Mouse (Mus musculus) midbrain, embryonic 10.5 days (tissue): Measurements from ENCODE around the gene Gm20388. TPM values are rescaled to one million over a fixed set of nuclear protein-coding genes. Genes with fewer than 3 reads are reported as not detected.
A peak's percentile ranks its signal among the peaks of the same experiment; 100 is the strongest.

Experiments used
- DNase-seq: peaks from one replicate; pipeline ENCODE4 v3.0.0-alpha.2; 2017; ENCODE audit warnings: low spot score
- H3K27ac ChIP-seq: fragments of 300-500 bp; sonication (generic); replicated peaks from 2 replicates; pipeline ENCODE4 v1.5.1; 2016; ENCODE audit warnings: mild to moderate bottlenecking
- H3K27me3 ChIP-seq: fragments of 300-500 bp; sonication (generic); 2 replicates; pipeline ENCODE4 v1.6.1; 2016; ENCODE audit warnings: low read depth, mild to moderate bottlenecking; ENCODE audit not compliant: poor library complexity, severe bottlenecking
- H3K36me3 ChIP-seq: fragments of 300-500 bp; sonication (generic); 2 replicates; pipeline ENCODE4 v1.6.1; 2016; ENCODE audit warnings: mild to moderate bottlenecking, moderate library complexity
- H3K4me1 ChIP-seq: fragments of 300-500 bp; sonication (generic); 2 replicates; pipeline ENCODE4 v1.6.1; 2016
- H3K4me3 ChIP-seq: fragments of 300-500 bp; sonication (generic); 2 replicates; pipeline ENCODE4 v1.5.1; 2016; ENCODE audit warnings: mild to moderate bottlenecking, moderate library complexity
- H3K9me3 ChIP-seq: fragments of 300-500 bp; sonication (generic); replicated peaks from 2 replicates; pipeline ENCODE4 v1.6.1; 2016; ENCODE audit warnings: mild to moderate bottlenecking
- WGBS: fragments of 180-500 bp; shearing (Covaris S2); methylation state at CpG from one replicate; pipeline ENCODE4 v1.1.7; 2016; 5-methylcytosine and 5-hydroxymethylcytosine counted together
- polyA plus RNA-seq: library from polyadenylated mRNA; unstranded; fragments of >200 nt; fragmentation: Nextera tagmentation; extraction: Ambion mirVana; gene quantifications from 2 replicates; pipeline ENCODE4 v1.2.1, GENCODE M21; 2016

The Gm20388 gene
- polyA plus RNA-seq, 1 experiment from 2014 or later: 7.1 TPM

DNA sequence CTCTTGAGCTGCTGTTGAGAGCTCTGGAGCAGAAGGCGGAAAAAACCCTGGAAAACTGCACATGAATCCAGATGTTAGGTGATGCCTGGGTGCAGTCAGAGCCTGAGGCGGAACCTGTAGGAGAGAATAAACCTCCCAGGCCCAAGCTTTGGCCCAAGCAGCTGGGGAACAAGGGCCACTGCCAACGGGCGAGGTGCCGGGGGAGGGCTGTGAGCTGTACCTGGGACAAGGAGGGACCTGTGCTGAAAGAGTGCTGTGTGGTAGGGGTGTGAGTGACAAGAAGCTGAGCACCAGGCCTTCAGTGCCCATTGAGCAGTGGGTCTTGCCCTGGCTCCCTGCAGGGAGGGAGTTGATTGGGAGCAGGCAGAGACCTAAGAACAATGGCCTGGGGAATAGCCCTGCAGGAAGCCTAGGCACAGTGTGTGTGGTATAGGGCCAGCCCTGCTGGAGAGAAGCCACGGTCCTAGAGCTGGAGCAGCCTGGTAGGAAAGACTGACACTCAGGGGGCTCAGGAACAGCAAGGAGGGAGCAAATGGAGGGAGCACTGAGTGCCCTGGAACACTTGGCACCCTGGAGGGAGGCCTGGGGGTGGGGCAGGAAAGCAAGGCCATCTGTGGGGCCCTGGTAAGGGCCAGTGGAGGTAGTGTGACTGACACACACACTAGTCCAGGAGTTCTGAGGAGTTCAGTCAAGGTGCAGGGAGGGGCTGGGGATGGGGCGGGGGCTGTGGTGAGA is 2056.2 kb downstream of the Gm20388 start:
- DNase-seq: no peak
- 38% methylated on average over 7 of the region's 7 CpGs for WGBS
- H3K4me3 ChIP-seq: no peak overlapping the region
- H3K27ac ChIP-seq: peak overlapping the region; percentile 42
- H3K36me3 ChIP-seq: peaks cover 15% of the 10 kb centered on the region
- peaks cover 43% of the 10 kb centered on the region for H3K4me1 ChIP-seq
- H3K9me3 ChIP-seq: no peaks in the 10 kb centered on the region
- H3K27me3 ChIP-seq: no peaks in the 10 kb centered on the region

DNA sequence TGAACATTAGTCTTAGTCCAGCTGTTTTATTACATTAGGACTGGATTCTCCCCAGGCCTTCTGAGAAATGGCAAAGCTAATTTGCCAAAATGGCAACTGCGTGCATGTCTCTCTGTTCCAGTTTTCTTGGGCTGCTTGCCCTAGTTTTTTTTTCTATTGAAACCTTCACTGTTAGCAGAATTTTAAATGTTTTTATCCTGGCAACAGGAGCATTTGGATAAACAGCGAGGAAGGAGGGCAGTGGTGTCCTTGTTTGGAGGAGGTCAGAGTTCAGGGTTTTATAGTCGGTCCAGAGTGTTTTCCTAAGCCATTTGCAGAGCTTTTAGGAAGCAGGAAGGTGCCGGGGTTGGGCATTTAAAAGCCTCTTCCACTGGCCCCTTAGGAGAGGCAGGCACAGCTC is 2057.3 kb downstream of the Gm20388 start:
- peaks cover 18% of the 10 kb centered on the region for H3K36me3 ChIP-seq
- peaks cover 43% of the 10 kb centered on the region for H3K4me1 ChIP-seq
- no peak overlapping the region for H3K4me3 ChIP-seq
- no peak overlapping the region for H3K27ac ChIP-seq
- H3K9me3 ChIP-seq: no peaks in the 10 kb centered on the region
- WGBS: 45% methylated on average over 4 of the region's 4 CpGs
- DNase-seq: no peak
- no peaks in the 10 kb centered on the region for H3K27me3 ChIP-seq

DNA sequence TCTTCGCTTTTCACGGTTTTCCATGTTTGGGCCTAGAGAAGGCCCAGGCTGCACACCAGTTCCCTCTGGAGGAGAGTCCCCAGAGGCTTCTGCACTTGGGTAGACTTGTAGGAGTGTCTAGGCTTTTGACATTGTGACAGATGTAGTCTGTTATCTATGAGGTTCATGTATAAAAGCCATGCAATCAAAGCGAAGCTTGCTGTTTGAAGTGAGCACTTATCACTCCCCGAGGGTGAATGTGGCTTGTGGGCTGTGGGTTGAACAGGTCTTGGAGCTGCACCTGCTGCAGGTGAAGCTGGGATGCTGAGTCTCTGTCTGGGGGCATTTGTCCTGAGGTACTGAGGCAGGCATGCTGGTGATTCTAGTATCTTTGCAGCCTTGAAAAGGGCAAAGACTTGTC is 2057.9 kb downstream of the Gm20388 start:
- WGBS: 88% methylated on average over 4 of the region's 4 CpGs
- H3K9me3 ChIP-seq: no peaks in the 10 kb centered on the region
- H3K27me3 ChIP-seq: no peaks in the 10 kb centered on the region
- peaks cover 43% of the 10 kb centered on the region for H3K4me1 ChIP-seq
- H3K36me3 ChIP-seq: peaks cover 17% of the 10 kb centered on the region
- no peak overlapping the region for H3K27ac ChIP-seq
- no peak for DNase-seq
- H3K4me3 ChIP-seq: no peak overlapping the region

DNA sequence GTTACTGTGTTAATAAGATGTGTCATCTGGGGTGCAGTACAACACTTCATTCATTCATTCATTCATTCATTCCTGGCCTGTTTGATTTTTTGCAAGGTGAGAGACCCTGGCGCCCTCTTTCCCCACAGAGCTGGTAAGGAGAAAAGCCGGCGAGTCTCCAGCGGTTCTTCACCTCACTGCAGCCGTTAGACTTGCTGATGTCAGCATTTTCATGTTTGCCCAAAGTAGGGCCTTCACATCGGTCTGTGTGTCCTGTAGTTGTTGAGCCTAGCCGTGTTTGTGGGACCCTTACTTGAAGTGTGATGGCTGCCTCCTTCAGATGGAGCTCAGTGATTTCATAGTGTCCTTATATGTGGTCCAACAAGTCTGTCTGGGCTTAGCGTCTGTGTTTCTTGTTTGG is 2059.6 kb downstream of the Gm20388 start:
- Histone ChIP-seq H3K9me3 (no peaks in the 10 kb centered on the region), H3K36me3 (peaks cover 24% of the 10 kb centered on the region), H3K4me3 (no peak overlapping the region), H3K4me1 (peaks cover 43% of the 10 kb centered on the region), H3K27me3 (no peaks in the 10 kb centered on the region), H3K27ac (0 out of 2 replicates have a peak overlapping the region, but pooled peaks have one; percentile 59)
- 94% methylated on average over 8 of the region's 8 CpGs for WGBS
- DNase-seq: no peak

DNA sequence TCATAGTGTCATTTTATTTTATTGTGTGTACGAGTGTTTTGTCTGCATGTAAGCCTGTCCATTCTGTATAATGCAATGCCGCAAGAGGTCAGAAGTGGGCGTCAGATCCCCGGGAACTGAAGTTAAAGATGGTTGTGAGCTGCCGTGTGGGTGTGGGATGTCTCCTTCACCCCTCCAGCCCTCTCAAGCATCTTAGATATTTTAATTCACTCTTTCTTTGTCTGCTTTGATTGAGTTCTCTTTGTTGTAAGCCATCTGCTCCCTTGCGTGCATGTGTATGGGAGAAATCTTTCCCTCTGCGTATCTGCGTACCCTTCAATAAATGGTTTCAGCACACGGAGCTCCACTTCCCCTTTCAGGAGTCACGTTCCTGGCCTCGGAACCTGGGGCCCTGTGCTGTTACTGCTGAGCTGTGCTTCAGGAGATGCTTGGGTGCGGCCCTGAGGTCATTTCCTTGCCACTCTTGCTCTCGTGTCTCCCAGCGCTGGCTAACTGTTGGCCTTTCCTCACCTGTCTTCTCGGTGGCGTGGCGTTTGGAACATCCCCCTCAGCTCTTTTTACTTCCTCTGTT is 2060.9 kb downstream of the Gm20388 start:
- Histone ChIP-seq H3K9me3 (no peaks in the 10 kb centered on the region), H3K36me3 (peaks cover 37% of the 10 kb centered on the region), H3K4me1 (peaks cover 36% of the 10 kb centered on the region), H3K4me3 (no peak overlapping the region), H3K27ac (peak overlapping the region; percentile 30), H3K27me3 (no peaks in the 10 kb centered on the region)
- DNase-seq: no peak
- 86% methylated on average over 17 of the region's 17 CpGs for WGBS

DNA sequence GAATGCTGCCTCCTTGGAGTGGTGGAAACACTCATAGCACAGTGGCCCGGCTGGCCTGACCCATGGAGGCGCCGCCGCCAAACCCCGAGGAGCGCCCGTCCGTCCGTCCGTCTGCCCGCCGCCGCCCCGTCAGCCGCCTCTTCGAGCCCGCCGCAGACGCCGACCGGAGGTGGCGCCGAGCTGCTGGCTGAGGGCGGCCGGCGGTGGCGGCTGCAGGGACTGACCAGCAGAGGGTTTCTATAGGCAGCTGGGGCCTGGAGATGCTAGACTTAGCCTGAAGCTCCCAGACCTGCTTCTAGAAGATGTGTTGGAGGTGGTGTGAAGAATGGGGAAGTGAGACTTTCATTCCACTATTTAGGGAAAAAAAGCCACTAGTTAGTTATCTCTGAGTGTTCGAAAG is 2063.3 kb downstream of the Gm20388 start:
- H3K4me3 ChIP-seq: no peak overlapping the region
- H3K27ac ChIP-seq: no peak overlapping the region
- no peak for DNase-seq
- no peaks in the 10 kb centered on the region for H3K9me3 ChIP-seq
- peaks cover 57% of the 10 kb centered on the region for H3K36me3 ChIP-seq
- WGBS: 91% methylated on average over 28 of the region's 28 CpGs
- peaks cover 13% of the 10 kb centered on the region for H3K4me1 ChIP-seq
- H3K27me3 ChIP-seq: no peaks in the 10 kb centered on the region

DNA sequence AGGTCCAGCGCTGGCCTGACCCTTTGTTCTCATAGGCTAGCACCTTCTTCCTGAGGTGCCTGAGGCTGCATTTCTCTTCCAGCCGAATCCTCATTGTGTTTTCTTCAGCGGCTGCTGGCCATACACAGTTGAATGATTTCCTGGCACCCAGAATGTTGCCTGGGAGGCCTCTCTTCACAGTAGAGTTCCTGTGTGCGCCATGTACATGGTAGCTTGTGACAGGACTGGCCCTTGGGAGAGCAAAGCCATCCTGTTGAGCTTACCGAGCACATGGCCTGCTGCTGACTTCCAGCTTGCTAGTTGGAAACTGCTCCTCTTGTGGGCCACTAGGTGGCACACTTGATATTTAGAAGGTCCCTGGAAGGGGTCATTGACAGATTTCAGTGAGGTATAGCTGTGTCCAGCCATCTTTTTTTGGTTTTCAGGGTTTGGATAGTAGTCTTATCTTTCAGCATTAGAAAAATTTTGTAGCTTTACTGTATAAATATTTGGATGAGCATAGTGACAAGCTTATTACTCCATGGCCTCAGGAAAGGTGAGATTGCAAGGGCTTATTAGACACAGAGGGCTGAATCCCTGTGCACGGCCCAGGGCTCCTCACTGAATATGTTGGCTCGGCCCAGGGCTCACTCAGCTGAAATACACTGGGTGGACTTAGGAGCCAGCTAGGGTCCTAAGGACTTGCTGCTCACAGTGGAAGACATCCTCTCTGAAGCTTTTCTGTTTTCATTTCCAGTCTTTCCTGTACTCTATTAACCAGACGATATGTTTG is 2067.4 kb downstream of the Gm20388 start:
- Histone ChIP-seq H3K36me3 (peaks cover 87% of the 10 kb centered on the region), H3K4me3 (no peak overlapping the region), H3K27me3 (no peaks in the 10 kb centered on the region), H3K27ac (no peak overlapping the region), H3K4me1 (no peaks in the 10 kb centered on the region), H3K9me3 (no peaks in the 10 kb centered on the region)
- WGBS: 73% methylated on average over 8 of the region's 8 CpGs
- DNase-seq: peak; percentile 24

DNA sequence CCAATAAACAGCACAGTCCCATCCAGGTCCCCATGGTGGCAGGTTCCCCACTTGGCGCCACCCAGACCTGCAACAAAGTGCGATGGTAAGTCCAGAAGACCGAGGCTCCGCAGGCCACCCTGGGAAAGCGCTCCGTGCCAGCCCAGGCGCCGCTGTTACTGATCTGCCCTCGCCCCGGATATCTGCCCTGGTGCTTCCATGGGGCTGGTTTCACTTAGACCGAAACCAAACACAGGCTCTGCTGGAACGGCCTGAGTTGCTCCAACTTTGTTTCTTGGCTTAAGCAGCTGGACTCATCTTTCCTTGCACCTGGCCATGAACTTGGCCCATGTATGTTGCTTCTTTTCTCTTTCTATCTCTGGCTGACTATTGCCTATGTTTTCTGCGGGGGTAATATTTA is 2068.0 kb downstream of the Gm20388 start:
- Histone ChIP-seq H3K36me3 (peaks cover 93% of the 10 kb centered on the region), H3K9me3 (no peaks in the 10 kb centered on the region), H3K27ac (no peak overlapping the region), H3K4me3 (no peak overlapping the region), H3K4me1 (no peaks in the 10 kb centered on the region), H3K27me3 (no peaks in the 10 kb centered on the region)
- WGBS: 96% methylated on average over 13 of the region's 13 CpGs
- DNase-seq: no peak

DNA sequence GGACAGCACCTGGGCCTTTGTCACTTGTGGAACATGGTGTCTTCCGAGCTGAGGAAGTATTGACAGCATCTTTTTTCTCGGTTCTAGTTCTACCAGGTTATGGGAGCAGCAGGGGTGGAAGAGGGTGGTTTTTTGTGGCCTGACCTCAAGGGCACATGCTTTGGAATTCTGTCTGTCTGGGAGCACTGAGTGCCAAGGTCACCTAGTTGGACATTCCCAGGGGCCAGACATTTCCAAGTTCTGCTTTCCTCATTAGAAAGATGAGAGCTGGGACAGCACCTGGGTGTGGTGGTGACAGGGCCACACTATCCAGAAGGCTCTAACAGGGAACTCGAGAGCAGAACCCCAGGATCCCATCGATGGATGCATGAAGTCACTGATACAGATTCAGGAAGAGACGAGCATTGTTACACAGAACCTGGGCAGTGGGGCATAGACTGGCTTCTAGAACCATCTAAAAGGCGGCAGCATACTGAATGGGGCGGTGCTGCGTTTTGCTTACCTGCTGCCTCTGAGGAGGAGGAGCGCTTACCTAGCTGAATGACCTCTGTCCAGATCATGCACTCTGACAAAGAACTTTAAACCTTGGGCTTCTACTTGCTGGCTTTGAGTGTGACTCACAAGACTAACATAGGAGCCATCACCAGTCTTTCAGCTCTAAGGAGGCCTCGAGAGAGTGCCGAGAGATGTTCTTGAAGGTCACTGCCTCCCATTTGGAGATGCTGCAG is 2070.3 kb downstream of the Gm20388 start:
- no peaks in the 10 kb centered on the region for H3K4me1 ChIP-seq
- WGBS: 95% methylated on average over 11 of the region's 11 CpGs
- H3K27ac ChIP-seq: no peak overlapping the region
- H3K4me3 ChIP-seq: no peak overlapping the region
- H3K9me3 ChIP-seq: no peaks in the 10 kb centered on the region
- no peaks in the 10 kb centered on the region for H3K27me3 ChIP-seq
- DNase-seq: no peak
- peaks cover 92% of the 10 kb centered on the region for H3K36me3 ChIP-seq

DNA sequence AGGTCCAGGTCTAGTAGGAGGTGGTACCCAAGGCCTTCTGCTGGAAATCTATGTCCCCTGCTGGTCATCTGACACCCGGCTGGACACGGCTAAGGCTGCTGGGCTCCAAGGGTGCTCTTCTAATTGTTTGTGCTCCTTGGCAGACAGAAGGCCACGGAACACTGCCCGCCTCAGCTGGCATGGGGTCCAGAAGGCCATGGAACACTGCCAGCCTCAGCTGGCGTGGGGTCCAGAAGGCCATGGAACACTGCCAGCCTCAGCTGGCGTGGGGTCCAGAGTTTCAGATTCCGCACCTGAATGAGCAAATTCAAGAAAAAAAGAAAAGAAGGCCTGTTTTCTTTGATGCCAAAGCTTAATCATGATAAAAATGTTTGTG is 2070.9 kb downstream of the Gm20388 start:
- Histone ChIP-seq H3K4me1 (no peaks in the 10 kb centered on the region), H3K36me3 (peaks cover 92% of the 10 kb centered on the region), H3K27ac (no peak overlapping the region), H3K27me3 (no peaks in the 10 kb centered on the region), H3K9me3 (no peaks in the 10 kb centered on the region), H3K4me3 (no peak overlapping the region)
- DNase-seq: no peak
- 96% methylated on average over 7 of the region's 7 CpGs for WGBS

DNA sequence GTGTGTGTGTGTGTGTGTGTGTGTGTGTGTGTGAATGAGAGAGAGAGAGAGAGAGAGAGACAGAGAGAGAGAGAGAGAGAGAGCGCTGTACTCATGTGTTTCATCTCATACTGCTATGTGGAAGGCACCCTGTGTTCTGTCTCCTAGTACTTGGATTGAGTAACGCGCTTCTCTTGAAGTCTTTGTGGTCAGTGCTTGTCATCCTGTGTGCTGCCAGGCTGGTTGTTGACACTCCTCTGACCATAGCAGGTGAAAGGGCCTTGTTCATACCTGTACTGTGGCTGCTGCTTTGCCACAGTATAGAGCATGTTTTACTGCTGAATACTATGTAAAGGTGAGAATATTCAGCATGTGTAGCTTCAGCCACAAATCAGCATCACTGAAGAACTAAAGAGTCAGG is 2075.0 kb downstream of the Gm20388 start:
- Histone ChIP-seq H3K9me3 (no peaks in the 10 kb centered on the region), H3K4me3 (no peak overlapping the region), H3K27ac (no peak overlapping the region), H3K36me3 (peaks cover 99% of the 10 kb centered on the region), H3K27me3 (no peaks in the 10 kb centered on the region), H3K4me1 (no peaks in the 10 kb centered on the region)
- WGBS: 99% methylated on average over 3 of the region's 3 CpGs
- no peak for DNase-seq

DNA sequence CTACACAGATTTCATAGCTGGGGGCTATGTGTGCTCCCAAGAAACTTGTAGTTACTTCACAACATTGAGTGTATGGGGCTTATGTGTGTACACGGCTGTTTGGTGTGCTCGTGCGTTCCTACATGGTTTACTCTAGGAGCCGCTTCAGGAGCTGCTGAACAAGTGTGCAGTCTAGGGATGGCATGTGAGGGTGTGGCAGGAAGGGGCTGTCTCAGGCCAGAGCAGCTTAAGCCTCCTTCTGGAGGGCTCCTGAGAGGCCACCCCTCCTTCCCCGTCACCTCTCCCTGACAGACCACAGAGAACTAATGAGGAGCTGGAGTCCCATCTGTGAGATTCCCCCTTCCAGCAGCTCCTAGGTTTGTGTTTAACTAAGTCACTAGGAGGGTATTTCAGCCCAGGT is 2077.3 kb downstream of the Gm20388 start:
- H3K27ac ChIP-seq: no peak overlapping the region
- no peak for DNase-seq
- no peaks in the 10 kb centered on the region for H3K27me3 ChIP-seq
- WGBS: 97% methylated on average over 5 of the region's 5 CpGs
- H3K36me3 ChIP-seq: peaks cover 99% of the 10 kb centered on the region
- no peaks in the 10 kb centered on the region for H3K9me3 ChIP-seq
- no peaks in the 10 kb centered on the region for H3K4me1 ChIP-seq
- no peak overlapping the region for H3K4me3 ChIP-seq
